Mouse (Mus musculus): ENCODE data around the gene Tnfsf12.

DNA sequence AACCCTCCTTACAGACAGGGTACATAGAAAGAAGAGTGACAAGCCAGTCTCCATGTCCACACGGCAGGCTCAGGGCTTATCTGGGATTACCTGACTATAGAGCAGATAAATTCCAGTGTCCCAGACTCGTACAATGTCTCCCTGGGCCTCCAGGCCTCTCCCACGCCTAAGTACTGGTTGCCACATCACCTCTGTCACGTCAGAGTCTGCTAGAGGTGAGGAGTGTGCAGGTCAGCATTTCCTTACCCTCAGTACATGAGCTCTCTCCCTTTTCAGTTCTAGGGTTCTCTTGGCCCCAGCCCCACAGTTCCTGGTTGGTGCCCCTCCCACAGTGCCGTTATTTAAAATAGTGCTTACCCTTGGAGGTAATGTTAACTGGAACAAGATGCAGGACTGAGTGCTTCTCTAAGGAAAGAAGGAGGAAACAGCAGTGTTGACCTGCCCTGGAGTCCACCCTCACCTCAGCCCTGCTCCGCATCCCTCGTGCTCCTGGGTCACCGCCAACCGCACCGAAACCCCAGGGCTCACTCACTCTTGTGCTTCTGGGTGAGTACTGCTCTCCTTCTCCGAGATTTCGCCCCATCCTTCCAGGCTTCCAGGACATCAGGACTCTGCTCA lies 11.4 kb downstream of the Tnfsf12 start:
- no peak for TF ChIP-seq CTCF (IDR thresholded peaks at IDR 0.05)
- TF ChIP-seq EP300 (IDR thresholded peaks at IDR 0.05) = 0 out of 2 replicates have a peak, but pooled peaks have one; percentile 25
